Mouse (Mus musculus): ENCODE results near the gene Rap2b.

DNA sequence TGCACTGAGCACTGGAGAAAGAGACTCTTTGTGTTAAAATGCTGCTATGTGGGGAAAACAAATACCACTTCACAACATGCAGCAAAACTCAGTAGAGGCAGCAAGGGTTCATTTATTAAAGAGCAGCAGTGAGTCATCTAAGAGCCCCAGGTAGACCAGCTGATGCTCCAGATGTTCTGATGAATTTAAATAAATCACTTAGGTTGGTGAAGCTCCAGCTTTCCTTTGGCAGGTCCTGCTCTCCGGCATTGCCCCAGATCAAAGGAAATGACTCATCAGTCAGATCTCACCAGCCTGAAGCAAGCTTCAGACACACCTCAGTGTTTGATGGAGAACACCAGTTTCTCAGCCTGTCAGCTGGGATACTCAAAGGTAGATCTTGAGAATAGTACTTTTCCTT, 15.8 kb upstream of the Rap2b start:
- TF ChIP-seq CTCF (conservative IDR thresholded peaks at IDR 0.05; ENCODE audit: low read length) (no peak), NANOG (IDR thresholded peaks at IDR 0.05; ENCODE audit: borderline replicate concordance, low read length) (no peak), POU5F1 (IDR thresholded peaks at IDR 0.05; ENCODE audit: borderline replicate concordance, low read length) (no peak)

Data from E14TG2a.4 (cell line).